Mouse (Mus musculus): ENCODE measurements around the gene Dock2.
A peak's percentile ranks its signal among the peaks of the same experiment; 100 is the strongest.

The Dock2 gene

GRCm38 (mm10) chr11:34427212-34427611, 356.5 kb downstream of the Dock2 start:
- DNase-seq (ENCODE audit: low read depth, low spot score), result no peak

GRCm38 (mm10) chr11:34424546-34424945, 359.1 kb downstream of the Dock2 start:
- DNase-seq (ENCODE audit: low read depth, low spot score), result no peak

GRCm38 (mm10) chr11:34421061-34421460, 362.6 kb downstream of the Dock2 start:
- no peak for DNase-seq (ENCODE audit: low read depth, low spot score)

- DNase-seq (ENCODE audit: low read depth, low spot score), result no peak
Measured at GRCm38 (mm10) chr11:34416619-34416979, 367.1 kb downstream of the Dock2 start.

- DNase-seq (ENCODE audit: low read depth, low spot score), result peak; percentile 69
Measured at GRCm38 (mm10) chr11:34415884-34416618, 367.6 kb downstream of the Dock2 start.

GRCm38 (mm10) chr11:34406850-34407249, 376.8 kb downstream of the Dock2 start:
- no peak for DNase-seq (ENCODE audit: low read depth, low spot score)

GRCm38 (mm10) chr11:34406309-34406708, 377.4 kb downstream of the Dock2 start:
- DNase-seq (ENCODE audit: low read depth, low spot score), result peak; percentile 23

GRCm38 (mm10) chr11:34405311-34405710, 378.4 kb downstream of the Dock2 start:
- DNase-seq (ENCODE audit: low read depth, low spot score), result no peak

- DNase-seq (ENCODE audit: low read depth, low spot score), result no peak
Measured at GRCm38 (mm10) chr11:34401343-34401742, 382.3 kb downstream of the Dock2 start.

- no peak for DNase-seq (ENCODE audit: low read depth, low spot score)
Measured at GRCm38 (mm10) chr11:34398555-34398954, 385.1 kb downstream of the Dock2 start.

- no peak for DNase-seq (ENCODE audit: low read depth, low spot score)
Measured at GRCm38 (mm10) chr11:34397661-34398060, 386.0 kb downstream of the Dock2 start.

GRCm38 (mm10) chr11:34395802-34396201, 387.9 kb downstream of the Dock2 start:
- DNase-seq (ENCODE audit: low read depth, low spot score), result no peak

- no peak for DNase-seq (ENCODE audit: low read depth, low spot score)
Measured at GRCm38 (mm10) chr11:34392105-34392504, 391.6 kb downstream of the Dock2 start.

- DNase-seq (ENCODE audit: low read depth, low spot score), result no peak
Measured at GRCm38 (mm10) chr11:34389261-34390116, 394.2 kb downstream of the Dock2 start.

- no peak for DNase-seq (ENCODE audit: low read depth, low spot score)
Measured at GRCm38 (mm10) chr11:34385001-34385688, 398.5 kb downstream of the Dock2 start.

GRCm38 (mm10) chr11:34384178-34384577, 399.5 kb downstream of the Dock2 start:
- DNase-seq (ENCODE audit: low read depth, low spot score), result no peak

GRCm38 (mm10) chr11:34383501-34383900, 400.2 kb downstream of the Dock2 start:
- no peak for DNase-seq (ENCODE audit: low read depth, low spot score)

- peak; percentile 15 for DNase-seq (ENCODE audit: low read depth, low spot score)
Measured at GRCm38 (mm10) chr11:34377649-34378048, 406.0 kb downstream of the Dock2 start.

GRCm38 (mm10) chr11:34375557-34375956, 408.1 kb downstream of the Dock2 start:
- DNase-seq (ENCODE audit: low read depth, low spot score), result no peak

GRCm38 (mm10) chr11:34372224-34372623, 411.5 kb downstream of the Dock2 start:
- DNase-seq (ENCODE audit: low read depth, low spot score), result no peak

GRCm38 (mm10) chr11:34356109-34356508, 427.6 kb downstream of the Dock2 start:
- DNase-seq (ENCODE audit: low read depth, low spot score), result peak; percentile 66

GRCm38 (mm10) chr11:34355406-34355805, 428.3 kb downstream of the Dock2 start:
- DNase-seq (ENCODE audit: low read depth, low spot score), result no peak

Data from mesoderm, embryonic 11.5 days (tissue).